Mouse (Mus musculus) heart, embryonic 13.5 days (tissue): ENCODE measurements at regions not wholly inside any gene's neighbourhood (a gene's known extent, or its start where the extent isn't known, plus 50 kb on each side); places are given as distances from the start of the nearest gene placed in this dataset.

Experiments
- ATAC-seq: fragments of 200-750 bp; cut with Nextera tagmentation; 2 replicates; pipeline ENCODE4 v1.8.0; 2017; ENCODE audit warnings: moderate TSS enrichment; ENCODE audit not compliant: insufficient number of reproducible peaks, low FRiP score, low TSS enrichment; ENCODE audit errors: extremely low read depth
- H3K27ac ChIP-seq: fragments of 300-500 bp; sonication (generic); replicated peaks from 2 replicates; pipeline ENCODE4 v1.5.1; 2015; ENCODE audit warnings: moderate library complexity, mild to moderate bottlenecking, inconsistent platforms
- H3K27me3 ChIP-seq: fragments of 300-500 bp; sonication (generic); replicated peaks from 2 replicates; pipeline ENCODE4 v1.6.1; 2015; ENCODE audit warnings: mild to moderate bottlenecking, inconsistent platforms
- H3K36me3 ChIP-seq: fragments of 300-500 bp; sonication (generic); 2 replicates; pipeline ENCODE4 v1.6.1; 2015; ENCODE audit warnings: mild to moderate bottlenecking, inconsistent platforms
- H3K4me1 ChIP-seq: fragments of 300-500 bp; sonication (generic); 2 replicates; pipeline ENCODE4 v1.6.1; 2015; ENCODE audit warnings: inconsistent platforms
- H3K4me2 ChIP-seq: fragments of 300-500 bp; sonication (generic); 2 replicates; pipeline ENCODE4 v1.6.1; 2015; ENCODE audit warnings: inconsistent platforms, mild to moderate bottlenecking, moderate library complexity
- H3K4me3 ChIP-seq: fragments of 300-500 bp; sonication (generic); 2 replicates; pipeline ENCODE4 v1.5.1; 2015; ENCODE audit warnings: moderate library complexity, mild to moderate bottlenecking, inconsistent platforms
- H3K9ac ChIP-seq: fragments of 300-500 bp; sonication (generic); 2 replicates; pipeline ENCODE4 v1.6.1; 2015; ENCODE audit warnings: inconsistent platforms, mild to moderate bottlenecking, moderate library complexity
- H3K9me3 ChIP-seq: fragments of 300-500 bp; sonication (generic); 2 replicates; pipeline ENCODE4 v1.6.1; 2016; ENCODE audit warnings: inconsistent platforms
- WGBS: fragments of 180-500 bp; shearing (Covaris S2); methylation state at CpG from one replicate; pipeline ENCODE4 v1.1.7; 2015; ENCODE audit warnings: mixed read lengths; 5-methylcytosine and 5-hydroxymethylcytosine counted together

GRCm38 (mm10) chr7:136112163-136112562, 396.0 kb upstream of the Mki67 start:
- Histone ChIP-seq H3K36me3 (no peaks in the 10 kb centered on the region), H3K27me3 (no peaks in the 10 kb centered on the region), H3K4me2 (no peak overlapping the region), H3K9me3 (no peaks in the 10 kb centered on the region), H3K9ac (no peak overlapping the region), H3K27ac (no peak overlapping the region), H3K4me3 (no peak overlapping the region), H3K4me1 (peaks cover 12% of the 10 kb centered on the region)
- ATAC-seq = no peak
- 12% methylated on average over 6 of the region's 6 CpGs for WGBS

- Histone ChIP-seq H3K4me3 (no peak overlapping the region), H3K4me1 (peaks cover 10% of the 10 kb centered on the region), H3K4me2 (no peak overlapping the region), H3K9ac (no peak overlapping the region), H3K36me3 (no peaks in the 10 kb centered on the region), H3K9me3 (no peaks in the 10 kb centered on the region), H3K27me3 (0 out of 2 replicates have a peak, but pooled peaks cover 7% of the 10 kb centered on the region), H3K27ac (no peak overlapping the region)
- ATAC-seq = no peak
- 28% methylated on average over 7 of the region's 7 CpGs for WGBS
These were observed 404.8 kb upstream of the Mki67 start for GRCm38 (mm10) chr7:136120930-136121329.

- Histone ChIP-seq H3K27ac (no peak overlapping the region), H3K27me3 (0 out of 2 replicates have a peak, but pooled peaks cover 7% of the 10 kb centered on the region), H3K36me3 (no peaks in the 10 kb centered on the region), H3K9me3 (no peaks in the 10 kb centered on the region), H3K4me1 (peaks cover 10% of the 10 kb centered on the region), H3K9ac (no peak overlapping the region), H3K4me3 (no peak overlapping the region), H3K4me2 (no peak overlapping the region)
- ATAC-seq = no peak
- WGBS = 89% methylated on average over 1 of the region's 1 CpGs
These were observed 405.2 kb upstream of the Mki67 start for GRCm38 (mm10) chr7:136121406-136121805.

- no peaks in the 10 kb centered on the region for H3K9me3 ChIP-seq
These were observed 408.6 kb upstream of the Mki67 start for GRCm38 (mm10) chr7:136124786-136125185.

GRCm38 (mm10) chr7:136126393-136126792, 410.2 kb upstream of the Mki67 start:
- WGBS = 84% methylated on average over 3 of the region's 3 CpGs
- Histone ChIP-seq H3K36me3 (no peaks in the 10 kb centered on the region), H3K4me1 (peaks cover 25% of the 10 kb centered on the region), H3K4me3 (no peak overlapping the region), H3K4me2 (no peak overlapping the region), H3K27me3 (0 out of 2 replicates have a peak, but pooled peaks cover 7% of the 10 kb centered on the region), H3K27ac (no peak overlapping the region), H3K9me3 (no peaks in the 10 kb centered on the region), H3K9ac (no peak overlapping the region)
- no peak for ATAC-seq

More at GRCm38 (mm10) chr7:136124786-136125185, 408.6 kb upstream of the Mki67 start:
- H3K27me3 ChIP-seq = 0 out of 2 replicates have a peak, but pooled peaks cover 7% of the 10 kb centered on the region
- 48% methylated on average over 2 of the region's 2 CpGs for WGBS
- no peaks in the 10 kb centered on the region for H3K36me3 ChIP-seq
- no peak for ATAC-seq
- no peak overlapping the region for H3K4me2 ChIP-seq
- H3K4me3 ChIP-seq = no peak overlapping the region
- no peak overlapping the region for H3K9ac ChIP-seq
- peaks cover 24% of the 10 kb centered on the region for H3K4me1 ChIP-seq
- no peak overlapping the region for H3K27ac ChIP-seq

- Histone ChIP-seq H3K4me2 (no peak overlapping the region), H3K4me3 (no peak overlapping the region), H3K27ac (no peak overlapping the region), H3K4me1 (peaks cover 25% of the 10 kb centered on the region), H3K36me3 (no peaks in the 10 kb centered on the region), H3K9ac (no peak overlapping the region), H3K27me3 (0 out of 2 replicates have a peak, but pooled peaks cover 7% of the 10 kb centered on the region), H3K9me3 (no peaks in the 10 kb centered on the region)
- WGBS = 67% methylated on average over 2 of the region's 2 CpGs
- ATAC-seq = no peak
These were observed 411.4 kb upstream of the Mki67 start for GRCm38 (mm10) chr7:136127576-136127975.

- H3K4me1 ChIP-seq = peaks cover 23% of the 10 kb centered on the region
- H3K36me3 ChIP-seq = no peaks in the 10 kb centered on the region
- 0 out of 2 replicates have a peak, but pooled peaks cover 2% of the 10 kb centered on the region for H3K27me3 ChIP-seq
- H3K9ac ChIP-seq = no peak overlapping the region
- no peak overlapping the region for H3K4me3 ChIP-seq
- H3K27ac ChIP-seq = peak overlapping the region; percentile 48; the same call in 1 of the 2 replicates
- no peak for ATAC-seq
- no peaks in the 10 kb centered on the region for H3K9me3 ChIP-seq
- peak overlapping the region; percentile 46 for H3K4me2 ChIP-seq
- 28% methylated on average over 7 of the region's 7 CpGs for WGBS
These were observed 413.6 kb upstream of the Mki67 start for GRCm38 (mm10) chr7:136129721-136130123.

GRCm38 (mm10) chr7:136130666-136131239, 414.6 kb upstream of the Mki67 start:
- Histone ChIP-seq H3K9ac (no peak overlapping the region), H3K4me2 (no peak overlapping the region), H3K27me3 (no peaks in the 10 kb centered on the region), H3K4me1 (peaks cover 19% of the 10 kb centered on the region), H3K27ac (no peak overlapping the region), H3K4me3 (no peak overlapping the region), H3K36me3 (no peaks in the 10 kb centered on the region), H3K9me3 (no peaks in the 10 kb centered on the region)
- no peak for ATAC-seq
- 57% methylated on average over 10 of the region's 10 CpGs for WGBS

GRCm38 (mm10) chr7:136132976-136133375, 416.8 kb upstream of the Mki67 start:
- no peak overlapping the region for H3K9ac ChIP-seq
- H3K27me3 ChIP-seq = no peaks in the 10 kb centered on the region
- no peaks in the 10 kb centered on the region for H3K36me3 ChIP-seq
- ATAC-seq = no peak
- no peak overlapping the region for H3K4me2 ChIP-seq
- H3K4me1 ChIP-seq = peaks cover 13% of the 10 kb centered on the region
- H3K9me3 ChIP-seq = no peaks in the 10 kb centered on the region
- WGBS = 64% methylated on average over 2 of the region's 2 CpGs
- no peak overlapping the region for H3K4me3 ChIP-seq
- H3K27ac ChIP-seq = no peak overlapping the region

GRCm38 (mm10) chr7:136136666-136137065, 420.5 kb upstream of the Mki67 start:
- no peak for ATAC-seq
- Histone ChIP-seq H3K4me3 (no peak overlapping the region), H3K4me1 (no peaks in the 10 kb centered on the region), H3K27me3 (no peaks in the 10 kb centered on the region), H3K36me3 (no peaks in the 10 kb centered on the region), H3K9me3 (no peaks in the 10 kb centered on the region), H3K4me2 (no peak overlapping the region), H3K27ac (no peak overlapping the region), H3K9ac (no peak overlapping the region)
- 65% methylated on average over 1 of the region's 1 CpGs for WGBS

- no peak for ATAC-seq
- no peak overlapping the region for H3K4me3 ChIP-seq
- no peaks in the 10 kb centered on the region for H3K27me3 ChIP-seq
- H3K4me2 ChIP-seq = no peak overlapping the region
- H3K27ac ChIP-seq = no peak overlapping the region
- WGBS = 62% methylated on average over 2 of the region's 2 CpGs
- H3K36me3 ChIP-seq = no peaks in the 10 kb centered on the region
- H3K4me1 ChIP-seq = no peaks in the 10 kb centered on the region
- H3K9ac ChIP-seq = no peak overlapping the region
- no peaks in the 10 kb centered on the region for H3K9me3 ChIP-seq
These were observed 421.2 kb upstream of the Mki67 start for GRCm38 (mm10) chr7:136137341-136137740.
